ENCODE assay signal across 11 mouse cellular contexts in the genomic region with DNA sequence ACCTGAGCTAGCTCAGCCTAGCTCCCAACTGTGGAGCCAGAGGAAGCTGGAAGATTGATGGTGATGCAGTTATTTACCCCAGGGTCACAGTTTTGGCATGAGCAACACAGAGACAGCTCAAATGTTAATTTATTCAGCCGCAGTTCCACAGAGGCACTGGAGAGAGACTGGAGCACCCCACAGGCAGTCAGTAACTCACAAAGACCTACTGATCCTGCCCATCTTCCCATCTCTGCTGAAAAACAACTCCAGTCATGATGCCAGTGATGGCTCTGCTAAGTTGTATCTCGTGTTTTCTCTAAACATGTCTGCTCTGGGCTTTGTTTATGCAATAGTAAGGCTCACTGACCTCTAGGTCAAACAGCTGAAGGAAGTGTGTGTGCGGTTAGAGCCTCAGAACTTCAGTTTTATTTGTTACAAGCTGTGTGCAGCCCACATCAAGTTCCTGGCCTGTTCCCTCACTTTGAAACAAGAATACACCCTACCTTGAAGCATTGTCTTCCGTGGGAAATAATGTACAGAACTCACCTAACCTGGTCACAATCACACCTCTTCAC. TPM values are rescaled to one million over a fixed set of nuclear protein-coding genes. Genes with fewer than 3 reads are reported as not detected.
DNase-seq lines count a peak whose midpoint lies in the region; ATAC-seq and TF ChIP-seq lines count a peak whose summit lies in the region.
"Had no signal": no experiment of that assay in that cellular context is flagged by ENCODE, and none has a peak within 500 bp of the region (broad histone marks: within the 10 kb centered on the region; RNA-seq: fewer than 3 reads in every experiment).

No protein-coding gene starts in this region.

- peaks cover 20% of the 10 kb centered on the region for H3K4me1 ChIP-seq in liver, adult 2 months (ENCODE audit: control insufficient read depth, insufficient read depth, low read length)
- peaks cover 10% of the 10 kb centered on the region for H3K4me1 ChIP-seq in hindbrain, embryonic 14.5 days (replicated peaks; ENCODE audit: control insufficient read depth, insufficient read depth, low read length)
- peaks cover 30% of the 10 kb centered on the region for H3K4me1 ChIP-seq in liver, embryonic 13.5 days (replicated peaks)

- H3K79me2 ChIP-seq in liver, adult 2 months (ENCODE audit: control insufficient read depth, insufficient read depth, low read length), result peaks cover 14% of the 10 kb centered on the region; the same call in 1 of the 2 replicates

- DNase-seq in adrenal gland, adult 2 months, result peak; percentile 33
- no peak for DNase-seq in adrenal gland, postnatal 36 days
- peak; percentile 81 for DNase-seq in liver, adult 2 months (ENCODE audit: extremely low read depth, low read depth, low spot score)
- DNase-seq in liver, result no peak
- DNase-seq in hindbrain, embryonic 14.5 days (ENCODE audit: low spot score), result no peak
- DNase-seq in liver, embryonic 13.5 days, result no peak
- DNase-seq in adrenal gland, postnatal 4 days (ENCODE audit: low spot score in 2 of 2), result no peak
- no peak for DNase-seq in retina, postnatal 1 day
- DNase-seq: cerebellum, postnatal 36 days; right cerebral cortex, postnatal 25 days had no signal

- no peak for ATAC-seq in hindbrain, embryonic 14.5 days (ENCODE audit: low FRiP score)
- ATAC-seq in liver, embryonic 13.5 days (ENCODE audit: low read depth), result no peak

- H3K27me3 ChIP-seq in liver, adult 2 months (ENCODE audit: control insufficient read depth, insufficient read depth, low read length), result no peaks in the 10 kb centered on the region
- no peaks in the 10 kb centered on the region for H3K27me3 ChIP-seq in hindbrain, embryonic 14.5 days (ENCODE audit: control insufficient read depth, insufficient read depth, low read length)
- no peaks in the 10 kb centered on the region for H3K27me3 ChIP-seq in liver, embryonic 13.5 days

- 0 out of 2 replicates have a peak overlapping the region, but pooled peaks have one; percentile 19 for H3K9ac ChIP-seq in liver, adult 2 months (ENCODE audit: low read depth, low read length)
- H3K9ac ChIP-seq in hindbrain, embryonic 14.5 days, result no peak overlapping the region
- H3K9ac ChIP-seq in liver, embryonic 13.5 days, result no peak overlapping the region

- no peak overlapping the region for H3K4me3 ChIP-seq in liver, adult 2 months (ENCODE audit: insufficient read depth, low read depth, low read length)
- H3K4me3 ChIP-seq in hindbrain, embryonic 14.5 days (replicated peaks; ENCODE audit: low read length), result no peak overlapping the region
- H3K4me3 ChIP-seq in liver, embryonic 13.5 days (replicated peaks), result no peak overlapping the region
- H3K4me3 ChIP-seq: erythroblast, embryonic 14.5 days had no signal

- H3K9me3 ChIP-seq in hindbrain, embryonic 14.5 days (ENCODE audit: control insufficient read depth, low read length), result no peaks in the 10 kb centered on the region
- H3K9me3 ChIP-seq in liver, embryonic 13.5 days (replicated peaks), result no peaks in the 10 kb centered on the region

- no peak for TF ChIP-seq CTCF in liver, adult 2 months (IDR thresholded peaks at IDR 0.05; ENCODE audit: low read depth, low read length)

- peak overlapping the region; percentile 84 for H3K27ac ChIP-seq in liver, adult 2 months (replicated peaks; ENCODE audit: insufficient read depth, low read depth, low read length)
- H3K27ac ChIP-seq in hindbrain, embryonic 14.5 days, result 0 out of 2 replicates have a peak overlapping the region, but pooled peaks have one; percentile 9
- H3K27ac ChIP-seq in liver, embryonic 13.5 days, result peak overlapping the region; percentile 32; the same call in 1 of the 2 replicates

- TF ChIP-seq POLR2A in liver, adult 2 months (IDR thresholded peaks at IDR 0.05; ENCODE audit: extremely low read depth, insufficient read depth, low read length), result no peak

- no peak overlapping the region for H3K4me2 ChIP-seq in hindbrain, embryonic 14.5 days (replicated peaks)
- H3K4me2 ChIP-seq in liver, embryonic 13.5 days, result no peak overlapping the region

- 20% methylated on average over 4 of the region's 4 CpGs for WGBS in liver, adult 2 months
- 52% methylated on average over 4 of the region's 4 CpGs for WGBS in hindbrain, embryonic 14.5 days
- WGBS in liver, embryonic 13.5 days (ENCODE audit: insufficient replicate concordance), result 59% methylated on average over 4 of the region's 4 CpGs

- H3K36me3 ChIP-seq in liver, adult 2 months (ENCODE audit: control insufficient read depth, insufficient read depth, low read length), result no peaks in the 10 kb centered on the region; the same call in 1 of the 2 replicates
- no peaks in the 10 kb centered on the region for H3K36me3 ChIP-seq in hindbrain, embryonic 14.5 days (replicated peaks; ENCODE audit: control insufficient read depth, insufficient read depth)
- no peaks in the 10 kb centered on the region for H3K36me3 ChIP-seq in liver, embryonic 13.5 days

RNA-seq across cellular contexts. Expression of a gene that starts 34.1 kb away (rescaled TPM):
- 10 to 100 TPM; 18.5 to 30.0 TPM for total RNA-seq in adrenal gland, adult 2 months (2021)
- 50.4 and 60.6 TPM in 2 replicates for polyA plus RNA-seq in adrenal gland, adult 2 months (2012; rRNA removed)
- 10 to 100 TPM; 31.2 to 36.3 TPM for total RNA-seq in adrenal gland, postnatal 36 days (2021)
- total RNA-seq in liver, adult 2 months (2014; rRNA removed), result 18.3 and 19.9 TPM in 2 replicates
- polyA plus RNA-seq in liver, adult 2 months (2012; rRNA removed), result 11.4 and 12.2 TPM in 2 replicates
- 16.1 and 18.0 TPM in 2 replicates for polyA plus RNA-seq in hindbrain, embryonic 14.5 days (2014; fragmentation: Nextera tagmentation; extraction: Ambion mirVana)
- 8.9 and 9.0 TPM in 2 replicates for polyA plus RNA-seq in liver, embryonic 13.5 days (2015; fragmentation: Nextera tagmentation; extraction: Ambion mirVana)
- total RNA-seq in adrenal gland, postnatal 4 days (2021), result 10 to 100 TPM; 32.5 to 43.8 TPM

Comparison
In these comparisons a context has a peak if more than half of its experiments do, and no peak if none do; other contexts are left out.
1. DNase-seq: peak in adrenal gland, adult 2 months (single experiment) and liver, adult 2 months (single experiment); none in adrenal gland, postnatal 36 days (0 of 2), liver (single experiment), hindbrain, embryonic 14.5 days (single experiment), liver, embryonic 13.5 days (single experiment), adrenal gland, postnatal 4 days (0 of 2) and retina, postnatal 1 day (single experiment).
2. H3K27ac ChIP-seq: peak in every context shown above with its lines; median percentile 84 in liver, adult 2 months; 32 in liver, embryonic 13.5 days; 9 in hindbrain, embryonic 14.5 days.